Mouse (Mus musculus) brain, embryonic 18.5 days (tissue): ENCODE data around the gene Dctn3.
"Not testable (repeated sequence)": the region's sequence is repeated elsewhere in the genome, so short reads cannot be mapped to it uniquely, and the experiment has no call there.

Source experiments
- DNase-seq: peaks from one replicate; pipeline ENCODE4 v3.0.0-alpha.2; 2012; ENCODE audit warnings: low read depth, low spot score

Dctn3 gene

DNA sequence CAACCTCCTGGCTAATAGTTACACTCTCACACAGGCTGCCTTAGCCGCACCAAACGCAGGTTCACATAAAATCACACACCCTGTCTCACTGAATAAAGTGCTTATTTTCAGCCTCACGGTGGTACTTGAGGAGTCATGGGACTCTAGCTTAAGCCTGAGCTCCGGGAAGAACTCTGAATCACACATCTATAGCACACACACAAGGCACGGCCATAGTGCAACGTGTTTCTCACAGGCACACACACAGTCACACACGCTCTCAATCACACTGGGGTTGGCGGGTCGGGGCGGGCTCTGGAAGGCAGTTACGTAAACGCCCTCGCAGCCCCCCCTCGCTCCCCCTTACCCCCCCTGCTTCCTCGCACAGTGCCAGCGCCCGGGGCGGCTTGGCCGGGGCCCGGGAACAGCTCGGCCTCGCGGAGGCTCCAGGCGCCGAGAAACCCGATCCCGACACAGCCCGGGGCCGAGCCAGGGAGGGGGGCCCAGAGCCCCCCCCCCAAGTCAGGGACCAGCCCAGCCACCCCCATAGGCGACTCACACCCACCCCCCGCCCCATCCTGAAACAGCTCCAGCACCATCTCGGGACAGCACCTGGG lies 24.5 kb downstream of the Dctn3 start:
- DNase-seq: not testable (repeated sequence)

DNA sequence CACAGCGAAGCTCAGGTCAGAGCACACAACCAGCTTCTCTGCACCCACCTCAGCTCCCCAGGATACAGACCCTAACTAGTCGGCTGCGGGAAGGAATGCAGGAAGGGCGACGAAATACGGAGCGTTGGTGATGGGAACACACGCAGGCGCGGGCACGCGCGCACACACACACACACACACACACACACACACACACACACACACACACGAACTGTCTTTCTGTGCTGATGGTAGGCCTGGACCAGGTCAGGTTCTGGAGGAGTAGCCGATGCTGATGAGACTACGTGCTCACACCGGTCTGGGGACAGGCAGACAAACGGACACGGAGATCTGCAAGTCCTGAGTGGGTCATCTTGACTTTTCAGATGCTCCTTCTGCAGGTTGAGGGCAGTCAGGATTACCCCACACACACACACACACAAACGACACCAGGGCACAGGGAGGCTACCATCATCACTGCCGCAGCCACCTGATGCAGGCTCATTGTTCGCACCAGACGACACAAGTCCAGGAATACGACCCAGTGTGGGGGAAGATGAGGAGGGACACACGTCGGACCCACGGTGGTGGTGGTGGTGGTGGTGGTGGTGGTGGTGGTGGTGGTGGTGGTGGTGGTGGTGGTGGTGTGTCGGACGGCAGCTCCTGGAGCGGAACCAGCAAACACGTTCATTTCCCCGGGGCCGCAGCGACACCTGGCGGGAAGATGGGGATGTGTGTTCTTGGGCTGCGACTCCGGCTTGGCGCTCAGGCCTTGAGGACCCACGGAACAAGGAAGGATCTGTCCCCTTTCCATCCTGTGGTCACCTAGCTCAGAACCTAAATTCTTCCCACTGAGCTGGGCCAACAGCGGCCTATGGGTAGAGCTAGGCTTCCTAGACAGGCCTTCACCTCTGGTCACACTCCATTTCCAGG lies 25.8 kb downstream of the Dctn3 start, which contains the start of gene Cntfr:
TSS of gene Cntfr (minus strand) at position 160 of the 912 bp plus-strand sequence.
- not testable (repeated sequence) for DNase-seq

DNA sequence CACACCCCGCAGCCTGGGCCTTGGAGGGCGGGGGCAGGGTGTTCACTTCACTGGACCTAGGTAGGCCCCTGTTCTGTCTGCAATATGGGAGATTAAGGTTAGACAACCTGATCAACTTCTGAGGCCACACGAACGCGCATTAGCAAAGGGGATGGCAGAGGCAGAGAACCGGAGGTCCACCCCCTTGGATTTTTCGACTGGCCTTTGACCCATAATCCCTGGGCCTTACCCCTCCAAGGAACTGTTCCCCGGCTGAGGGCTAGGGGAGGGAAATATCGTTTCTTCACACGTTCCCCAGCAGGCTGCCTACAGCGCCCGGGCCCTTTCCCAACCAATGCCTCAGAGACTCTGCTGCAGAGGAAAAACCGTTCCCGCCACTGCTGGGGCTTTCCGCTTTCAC lies 26.5 kb downstream of the Dctn3 start:
- DNase-seq: not testable (repeated sequence)

DNA sequence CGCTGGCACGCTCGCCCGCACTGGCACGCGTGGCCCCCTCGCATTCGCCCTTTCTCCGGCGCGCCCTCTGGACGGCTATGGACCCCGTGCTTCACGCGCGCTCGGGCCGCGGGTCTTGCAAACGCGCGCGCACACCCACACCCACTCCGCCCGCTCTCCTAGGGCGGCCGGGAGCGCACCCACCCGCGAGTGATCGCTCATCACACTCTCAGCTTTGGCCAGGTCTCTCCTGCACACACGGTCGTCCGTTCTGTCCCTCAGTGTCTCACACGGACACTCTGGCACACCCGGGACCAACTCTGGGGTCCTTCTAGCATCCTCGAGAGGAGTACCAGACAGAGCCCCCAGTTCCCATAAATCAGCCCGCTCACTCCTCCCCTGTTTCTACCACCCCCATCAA lies 27.2 kb downstream of the Dctn3 start:
- DNase-seq: not testable (repeated sequence)

DNA sequence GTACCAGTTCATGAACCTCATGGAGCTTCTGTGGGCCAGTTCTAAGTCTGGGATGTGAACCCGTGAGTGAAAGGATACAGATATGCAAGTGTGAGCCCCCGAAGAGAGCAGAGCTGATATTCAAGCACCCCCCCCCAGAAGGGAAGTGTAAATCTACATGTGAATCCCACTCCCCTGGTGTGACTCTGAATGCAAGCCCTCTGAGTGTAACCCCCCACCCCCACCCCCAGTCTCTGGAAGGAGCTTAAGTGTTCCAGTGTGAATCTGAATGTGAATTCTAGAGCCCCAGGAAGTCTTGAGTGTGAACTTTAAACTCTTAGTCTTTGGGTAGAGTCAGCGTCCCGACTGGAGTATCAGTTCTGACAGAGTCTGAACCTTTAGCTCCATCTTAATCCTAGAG lies 29.5 kb downstream of the Dctn3 start:
- DNase-seq: not testable (repeated sequence)

DNA sequence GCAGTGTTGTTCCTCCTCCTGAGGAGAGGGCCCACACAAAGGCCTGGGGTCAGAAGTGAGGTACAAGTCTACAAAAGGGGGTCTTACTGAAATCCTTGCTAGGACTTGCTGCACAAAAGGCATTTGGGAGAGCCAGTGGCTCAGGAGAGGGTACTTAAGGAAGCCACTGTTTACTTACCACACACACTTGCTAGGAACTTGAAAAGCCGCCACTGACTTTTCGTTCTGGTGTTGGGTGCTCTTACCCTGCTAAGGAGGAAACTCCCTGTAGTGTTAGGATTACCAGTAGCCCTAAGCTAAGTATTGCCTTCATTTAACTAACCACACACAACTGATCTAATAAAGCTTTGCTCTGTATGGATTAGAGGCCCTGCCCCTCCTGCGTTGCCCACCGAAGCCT lies 33.0 kb downstream of the Dctn3 start:
- DNase-seq: not testable (repeated sequence)

DNA sequence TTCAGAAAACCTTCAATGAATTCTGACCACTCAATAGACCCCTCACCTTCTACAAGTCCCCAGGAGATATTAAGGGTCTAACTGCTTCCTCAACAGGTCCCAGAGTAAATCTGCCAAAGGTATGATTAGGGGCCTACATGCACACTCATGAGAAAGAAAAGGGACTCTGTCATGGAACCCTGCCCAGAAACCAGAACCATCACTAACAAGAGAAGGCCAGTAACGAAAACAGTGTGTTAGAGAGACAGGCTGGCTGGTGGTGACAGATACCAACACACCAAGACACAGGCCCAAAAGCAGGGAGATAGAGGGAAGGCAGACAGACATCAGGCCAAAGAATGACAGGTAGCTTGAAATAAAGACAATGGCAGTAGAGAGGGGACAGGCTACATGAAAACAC lies 34.4 kb downstream of the Dctn3 start:
- DNase-seq: not testable (repeated sequence)

GRCm38 (mm10) chr4:41685882-41686492 lies 37.0 kb downstream of the Dctn3 start:
- DNase-seq: not testable (repeated sequence)

DNA sequence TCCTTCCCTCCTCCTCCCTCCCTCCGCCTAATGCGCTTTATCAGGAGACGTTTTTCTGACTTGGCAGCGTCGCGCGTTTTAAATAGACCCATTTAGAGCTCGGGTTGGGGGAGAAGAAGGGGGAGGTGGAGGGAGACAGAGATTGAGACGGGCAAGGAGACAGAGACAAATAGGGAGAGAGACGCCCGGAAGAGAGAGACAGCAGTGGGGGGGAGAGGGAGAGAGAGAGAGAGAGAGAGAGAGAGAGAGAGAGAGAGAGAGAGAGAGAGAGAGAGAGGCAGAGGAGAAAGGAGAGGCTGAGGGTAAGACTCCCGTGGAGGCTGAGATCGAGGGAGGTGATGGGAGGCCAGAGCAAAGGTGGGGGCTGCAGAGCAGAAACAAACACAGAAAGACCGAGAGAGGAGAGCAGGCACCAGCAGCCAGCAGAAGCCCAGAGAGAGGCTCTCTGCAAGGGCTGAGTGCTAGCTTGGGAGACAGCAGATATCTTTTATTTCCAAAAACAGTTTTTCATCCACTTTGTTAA lies 38.0 kb downstream of the Dctn3 start:
- not testable (repeated sequence) for DNase-seq

GRCm38 (mm10) chr4:41684131-41684930 lies 38.6 kb downstream of the Dctn3 start:
- DNase-seq: not testable (repeated sequence)

DNA sequence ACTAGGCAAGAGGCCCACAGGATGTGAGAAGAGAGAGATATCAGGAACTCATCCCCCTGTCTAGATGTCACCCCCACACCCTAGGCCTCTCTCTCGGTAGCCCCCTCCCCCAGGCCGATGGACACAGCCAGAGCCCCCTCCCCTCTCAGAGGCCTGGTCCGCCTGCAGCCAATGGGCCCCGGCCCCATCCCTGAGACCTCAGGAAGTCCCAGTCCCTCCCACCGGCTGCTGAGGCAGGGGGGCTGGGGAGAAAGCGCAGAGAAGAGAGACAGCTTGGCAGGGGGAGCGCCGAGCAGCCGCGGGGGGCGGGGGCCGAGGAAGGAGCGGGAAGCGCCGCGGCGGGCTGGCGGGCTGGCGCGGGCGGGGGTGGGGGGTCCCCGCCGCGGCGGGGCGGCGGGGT lies 39.7 kb downstream of the Dctn3 start:
- DNase-seq: not testable (repeated sequence)

DNA sequence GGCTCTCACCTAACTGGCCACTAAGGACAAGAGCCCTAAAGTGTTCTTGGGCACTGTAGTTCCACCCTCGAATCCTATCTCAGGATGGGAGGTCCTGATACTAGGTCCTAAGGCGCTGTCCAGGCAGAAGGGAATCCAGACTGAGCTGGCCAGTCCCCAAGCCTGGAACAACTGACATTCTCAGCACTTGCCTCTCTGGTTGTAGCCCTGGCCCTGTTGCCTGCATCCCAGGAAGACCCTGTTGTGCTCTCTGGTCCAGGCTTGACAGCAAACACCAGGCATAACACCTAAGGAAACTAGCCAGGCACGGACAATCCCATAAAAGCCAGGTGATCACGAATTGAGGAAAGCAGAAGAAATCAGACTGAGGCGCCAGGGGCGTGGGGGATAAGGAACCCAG lies 40.2 kb downstream of the Dctn3 start:
- DNase-seq: no peak

DNA sequence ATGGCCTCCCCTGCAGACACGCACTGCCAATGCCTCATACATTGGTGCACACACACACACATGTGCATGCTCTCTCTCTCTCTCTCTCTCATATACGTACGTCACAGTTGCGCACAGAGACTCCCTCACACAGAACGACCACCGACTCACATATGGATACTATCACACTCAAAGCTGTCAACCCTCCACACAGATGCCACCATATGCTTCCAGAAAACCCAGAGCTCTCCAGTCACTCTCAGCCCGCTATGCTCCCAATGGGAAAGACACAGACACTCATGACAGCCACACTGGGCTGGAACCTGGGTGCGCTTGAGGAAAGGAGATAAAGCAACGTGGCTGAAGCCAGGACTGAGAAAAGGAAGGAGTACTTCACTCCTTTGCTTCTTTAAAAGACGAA lies 41.0 kb downstream of the Dctn3 start:
- DNase-seq: no peak

DNA sequence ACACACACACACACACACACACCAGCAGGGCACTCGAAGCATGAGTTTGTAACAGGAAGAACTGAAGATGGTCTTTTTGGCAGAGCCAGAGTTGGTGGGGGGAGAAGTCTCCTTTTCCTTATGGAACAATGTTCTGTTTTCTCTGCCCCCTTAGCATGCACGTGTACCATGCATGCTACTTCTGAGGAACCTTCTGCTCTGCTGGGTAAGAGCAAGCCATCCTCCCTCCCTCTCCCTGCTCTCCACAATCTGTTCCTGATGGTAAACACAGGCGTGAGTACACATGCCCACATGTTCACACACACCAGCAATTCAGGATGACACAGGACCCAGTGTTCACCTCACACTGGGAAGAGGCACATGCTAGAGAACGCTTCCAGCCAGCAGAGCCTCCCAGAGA lies 41.8 kb downstream of the Dctn3 start:
- DNase-seq: no peak

- DNase-seq: no peak
These were observed 43.7 kb downstream of the Dctn3 start for GRCm38 (mm10) chr4:41679291-41679690.

- DNase-seq: no peak
These were observed 44.1 kb downstream of the Dctn3 start for GRCm38 (mm10) chr4:41678863-41679262.

- no peak for DNase-seq
These were observed 45.9 kb downstream of the Dctn3 start for GRCm38 (mm10) chr4:41677006-41677629.

GRCm38 (mm10) chr4:41676248-41677005 lies 46.5 kb downstream of the Dctn3 start:
- DNase-seq: no peak

GRCm38 (mm10) chr4:41673186-41673585 lies 49.8 kb downstream of the Dctn3 start:
- no peak for DNase-seq

- DNase-seq: no peak
These were observed 50.4 kb downstream of the Dctn3 start for GRCm38 (mm10) chr4:41672522-41672963.
